ENCODE assay signal across 29 mouse cellular contexts in genomic region chr3:86575312-86575711, GRCm38 (mm10). TPM values are rescaled to one million over a fixed set of nuclear protein-coding genes. Genes with fewer than 3 reads are reported as not detected.
"Had no signal": no experiment of that assay in that cellular context is flagged by ENCODE, and none has a peak within 500 bp of the region (broad histone marks: within the 10 kb centered on the region; RNA-seq: fewer than 3 reads in every experiment).

No protein-coding gene starts in this region.

- H3K9me3 ChIP-seq: heart, embryonic 13.5 days; heart, embryonic 15.5 days; hindbrain, embryonic 13.5 days; hindbrain, embryonic 15.5 days; kidney, embryonic 15.5 days; limb, embryonic 13.5 days; limb, embryonic 15.5 days had no signal

- DNase-seq: gastrocnemius, postnatal 14 days; gastrocnemius, postnatal 36 days; heart, adult 11 months; heart, adult 2 months; heart, postnatal 14 days; heart, postnatal 36 days; kidney, adult 11 months; kidney, adult 2 months; kidney, adult 9 months; kidney, postnatal 14 days; kidney, postnatal 36 days; layer of hippocampus, adult 9-11 months; layer of hippocampus, postnatal 36 days; left cerebral cortex, postnatal 4 days had no signal

- H3K36me3 ChIP-seq: heart, embryonic 13.5 days; heart, embryonic 15.5 days; hindbrain, embryonic 13.5 days; hindbrain, embryonic 15.5 days; kidney, embryonic 15.5 days; limb, embryonic 13.5 days; limb, embryonic 15.5 days had no signal

- H3K9ac ChIP-seq: heart, embryonic 13.5 days; heart, embryonic 15.5 days; hindbrain, embryonic 13.5 days; hindbrain, embryonic 15.5 days; kidney, embryonic 15.5 days; limb, embryonic 13.5 days; limb, embryonic 15.5 days had no signal

- ATAC-seq: hindbrain, postnatal 0 days; intestine, embryonic 16.5 days had no signal

- H3K27me3 ChIP-seq: heart, embryonic 13.5 days; heart, embryonic 15.5 days; hindbrain, embryonic 13.5 days; hindbrain, embryonic 15.5 days; kidney, embryonic 15.5 days; limb, embryonic 13.5 days; limb, embryonic 15.5 days had no signal

- H3K27ac ChIP-seq: heart, adult 2 months; heart, embryonic 13.5 days; heart, embryonic 15.5 days; hindbrain, embryonic 13.5 days; hindbrain, embryonic 15.5 days; hindbrain, postnatal 0 days; kidney, embryonic 15.5 days; kidney, postnatal 0 days; limb, embryonic 13.5 days; limb, embryonic 15.5 days had no signal

- H3K4me2 ChIP-seq: heart, embryonic 11.5 days; heart, embryonic 13.5 days; heart, embryonic 15.5 days; hindbrain, embryonic 13.5 days; hindbrain, embryonic 15.5 days; kidney, embryonic 15.5 days; limb, embryonic 13.5 days; limb, embryonic 15.5 days had no signal

- H3K4me1 ChIP-seq: heart, embryonic 13.5 days; heart, embryonic 15.5 days; hindbrain, embryonic 13.5 days; hindbrain, embryonic 15.5 days; kidney, embryonic 15.5 days; limb, embryonic 15.5 days had no signal

- H3K4me3 ChIP-seq: heart, adult 2 months; heart, embryonic 13.5 days; heart, embryonic 15.5 days; hindbrain, embryonic 13.5 days; hindbrain, embryonic 15.5 days; kidney, embryonic 15.5 days; limb, embryonic 13.5 days; limb, embryonic 15.5 days had no signal

RNA-seq across cellular contexts. Expression of gene Mab21l2, which starts 26.9 kb away (rescaled TPM):
- total RNA-seq: gastrocnemius, adult 8-10 months; hematopoietic stem cell, adult 5-6 weeks; layer of hippocampus, postnatal 36 days; liver, adult 2 months had no signal
- polyA plus RNA-seq: gonadal fat pad, adult 2 months had no signal
